In genomic region chr16:12652180-12652579, GRCm38 (mm10) we compare ENCODE assay signal across 25 mouse cellular contexts.
DNase-seq lines count a peak whose midpoint lies in the region; ATAC-seq and TF ChIP-seq lines count a peak whose summit lies in the region.
"Had no signal": no experiment of that assay in that cellular context is flagged by ENCODE, and none has a peak within 500 bp of the region (broad histone marks: within the 10 kb centered on the region; RNA-seq: fewer than 3 reads in every experiment).

No protein-coding gene starts in this region.

- no peaks in the 10 kb centered on the region for H3K27me3 ChIP-seq in kidney, postnatal 0 days (ENCODE audit: insufficient read depth, low read length)
- no peaks in the 10 kb centered on the region for H3K27me3 ChIP-seq in midbrain, postnatal 0 days (ENCODE audit: insufficient read depth, low read length)
- no peaks in the 10 kb centered on the region for H3K27me3 ChIP-seq in midbrain, embryonic 13.5 days
- H3K27me3 ChIP-seq in stomach, postnatal 0 days (ENCODE audit: control insufficient read depth, insufficient read depth, low read length): no peaks in the 10 kb centered on the region
- H3K27me3 ChIP-seq: embryonic facial prominence, embryonic 12.5 days; limb, embryonic 12.5 days; neural tube, embryonic 13.5 days had no signal

- H3K36me3 ChIP-seq in kidney, postnatal 0 days (ENCODE audit: insufficient read depth, low read length): no peaks in the 10 kb centered on the region
- no peaks in the 10 kb centered on the region for H3K36me3 ChIP-seq in midbrain, postnatal 0 days (ENCODE audit: insufficient read depth, low read length)
- no peaks in the 10 kb centered on the region for H3K36me3 ChIP-seq in midbrain, embryonic 13.5 days
- H3K36me3 ChIP-seq in ES-E14 (ENCODE audit: control insufficient read depth, insufficient read depth, low read length, poor library complexity, severe bottlenecking): no peaks in the 10 kb centered on the region
- H3K36me3 ChIP-seq in stomach, postnatal 0 days (ENCODE audit: control insufficient read depth, insufficient read depth, low read length): no peaks in the 10 kb centered on the region
- H3K36me3 ChIP-seq: embryonic facial prominence, embryonic 12.5 days; limb, embryonic 12.5 days; midbrain, embryonic 10.5 days; neural tube, embryonic 13.5 days had no signal

- H3K4me3 ChIP-seq in kidney, postnatal 0 days (replicated peaks; ENCODE audit: low read depth, low read length): no peak overlapping the region
- no peak overlapping the region for H3K4me3 ChIP-seq in midbrain, postnatal 0 days (ENCODE audit: low read depth, low read length)
- no peak overlapping the region for H3K4me3 ChIP-seq in midbrain, embryonic 13.5 days (replicated peaks)
- no peak overlapping the region for H3K4me3 ChIP-seq in ES-E14 (ENCODE audit: insufficient read depth in 1 of 2, low read depth in 1 of 2, low read length in 2 of 2, poor library complexity in 1 of 2, severe bottlenecking in 1 of 2)
- no peak overlapping the region for H3K4me3 ChIP-seq in stomach, postnatal 0 days (ENCODE audit: low read depth, low read length)
- H3K4me3 ChIP-seq: embryonic facial prominence, embryonic 12.5 days; limb, embryonic 12.5 days; midbrain, embryonic 10.5 days; myocyte; neural tube, embryonic 13.5 days had no signal

- no peak for TF ChIP-seq EP300 in stomach, postnatal 0 days (optimal IDR thresholded peaks at IDR 0.05)

- no peaks in the 10 kb centered on the region for H3K4me1 ChIP-seq in kidney, postnatal 0 days (replicated peaks; ENCODE audit: insufficient read depth, low read length)
- no peaks in the 10 kb centered on the region for H3K4me1 ChIP-seq in midbrain, postnatal 0 days (ENCODE audit: insufficient read depth, low read length)
- H3K4me1 ChIP-seq in midbrain, embryonic 13.5 days (replicated peaks): no peaks in the 10 kb centered on the region
- H3K4me1 ChIP-seq in ES-E14 (ENCODE audit: control insufficient read depth in 2 of 2, insufficient read depth in 2 of 2, low read length in 2 of 2, poor library complexity in 1 of 2): no peaks in the 10 kb centered on the region
- H3K4me1 ChIP-seq in stomach, postnatal 0 days (replicated peaks; ENCODE audit: control insufficient read depth, insufficient read depth): no peaks in the 10 kb centered on the region
- H3K4me1 ChIP-seq: embryonic facial prominence, embryonic 12.5 days; limb, embryonic 12.5 days; midbrain, embryonic 10.5 days; neural tube, embryonic 13.5 days had no signal

- H3K9me3 ChIP-seq in kidney, postnatal 0 days (replicated peaks; ENCODE audit: low read length): no peaks in the 10 kb centered on the region
- H3K9me3 ChIP-seq in midbrain, postnatal 0 days (ENCODE audit: low read length): no peaks in the 10 kb centered on the region
- no peaks in the 10 kb centered on the region for H3K9me3 ChIP-seq in midbrain, embryonic 13.5 days
- H3K9me3 ChIP-seq in ES-E14 (ENCODE audit: control insufficient read depth, insufficient read depth, low read depth, low read length): no peaks in the 10 kb centered on the region
- no peaks in the 10 kb centered on the region for H3K9me3 ChIP-seq in stomach, postnatal 0 days (ENCODE audit: control insufficient read depth, low read length)
- H3K9me3 ChIP-seq: embryonic facial prominence, embryonic 12.5 days; limb, embryonic 12.5 days; midbrain, embryonic 10.5 days; neural tube, embryonic 13.5 days had no signal

- TF ChIP-seq CTCF in kidney, postnatal 0 days (IDR thresholded peaks at IDR 0.05; ENCODE audit: low read depth): 0 out of 2 replicates have a peak, but pooled peaks have one; percentile 9
- TF ChIP-seq CTCF in midbrain, postnatal 0 days (IDR thresholded peaks at IDR 0.05): peak; percentile 14; the same call in 1 of the 2 replicates
- TF ChIP-seq CTCF in stomach, postnatal 0 days (IDR thresholded peaks at IDR 0.05; ENCODE audit: low read depth): 0 out of 2 replicates have a peak, but pooled peaks have one; percentile 2

- no peak for ATAC-seq in kidney, postnatal 0 days (replicated peaks; ENCODE audit: low FRiP score, low read depth)
- no peak for ATAC-seq in midbrain, postnatal 0 days (ENCODE audit: low FRiP score)
- no peak for ATAC-seq in midbrain, embryonic 13.5 days
- no peak for ATAC-seq in stomach, postnatal 0 days (ENCODE audit: low FRiP score, low TSS enrichment)
- ATAC-seq: forebrain, embryonic 14.5 days; hindbrain, embryonic 16.5 days; intestine, embryonic 16.5 days; liver, postnatal 0 days; midbrain, embryonic 16.5 days had no signal

- WGBS in kidney, postnatal 0 days: 78% methylated on average over 3 of the region's 3 CpGs
- 80% methylated on average over 3 of the region's 3 CpGs for WGBS in midbrain, postnatal 0 days
- 80% methylated on average over 3 of the region's 3 CpGs for WGBS in midbrain, embryonic 13.5 days
- 72% methylated on average over 3 of the region's 3 CpGs for WGBS in stomach, postnatal 0 days

- H3K4me2 ChIP-seq in kidney, postnatal 0 days (ENCODE audit: low read length): no peak overlapping the region
- no peak overlapping the region for H3K4me2 ChIP-seq in midbrain, postnatal 0 days (ENCODE audit: low read depth, low read length, poor library complexity, severe bottlenecking)
- H3K4me2 ChIP-seq in midbrain, embryonic 13.5 days (replicated peaks): no peak overlapping the region
- H3K4me2 ChIP-seq in stomach, postnatal 0 days (replicated peaks; ENCODE audit: low read depth): no peak overlapping the region
- H3K4me2 ChIP-seq: embryonic facial prominence, embryonic 12.5 days; limb, embryonic 12.5 days; neural tube, embryonic 13.5 days had no signal

- in situ Hi-C loops in ES-E14 (cut with MboI; ENCODE audit: low sequenced_read_pairs in 2 of 2, unreplicated experiment in 2 of 2): no loop called here

- no peak overlapping the region for H3K27ac ChIP-seq in kidney, postnatal 0 days
- H3K27ac ChIP-seq in midbrain, postnatal 0 days (ENCODE audit: low read depth, low read length): no peak overlapping the region
- no peak overlapping the region for H3K27ac ChIP-seq in midbrain, embryonic 13.5 days
- no peak overlapping the region for H3K27ac ChIP-seq in ES-E14 (ENCODE audit: insufficient read depth, low read depth, low read length, poor library complexity, severe bottlenecking)
- no peak overlapping the region for H3K27ac ChIP-seq in stomach, postnatal 0 days (replicated peaks)
- H3K27ac ChIP-seq: embryonic facial prominence, embryonic 12.5 days; limb, embryonic 12.5 days; midbrain, embryonic 10.5 days; neural tube, embryonic 13.5 days had no signal

- DNase-seq in kidney, postnatal 0 days (ENCODE audit: low spot score): no peak
- DNase-seq in kidney, postnatal 4 days: no peak
- no peak for DNase-seq in midbrain, postnatal 0 days (ENCODE audit: low spot score)
- no peak for DNase-seq in ES-E14 (ENCODE audit: low read depth, low spot score)
- no peak for DNase-seq in stomach, postnatal 0 days (ENCODE audit: low spot score)
- no peak for DNase-seq in urinary bladder, postnatal 25 days (ENCODE audit: low spot score)
- DNase-seq in layer of hippocampus, postnatal 10 days (ENCODE audit: low spot score in 2 of 2): no peak
- DNase-seq: adrenal gland, postnatal 10 days; cerebellum, adult 8-10 months; cerebellum, postnatal 25 days; gastrocnemius, postnatal 25 days; heart, postnatal 14 days; kidney, adult 9 months; kidney, postnatal 14 days; liver, postnatal 0 days had no signal

- no peak overlapping the region for H3K9ac ChIP-seq in kidney, postnatal 0 days (ENCODE audit: low read depth, low read length)
- no peak overlapping the region for H3K9ac ChIP-seq in midbrain, postnatal 0 days (replicated peaks; ENCODE audit: low read length, poor library complexity, severe bottlenecking)
- H3K9ac ChIP-seq in midbrain, embryonic 13.5 days (replicated peaks): no peak overlapping the region
- H3K9ac ChIP-seq in ES-E14 (ENCODE audit: insufficient read depth, low read depth, low read length, poor library complexity, severe bottlenecking): no peak overlapping the region
- H3K9ac ChIP-seq in stomach, postnatal 0 days (ENCODE audit: low read length): no peak overlapping the region
- H3K9ac ChIP-seq: embryonic facial prominence, embryonic 12.5 days; limb, embryonic 12.5 days; liver, postnatal 0 days; neural tube, embryonic 13.5 days had no signal

TF ChIP-seq in ES-E14, 5 proteins besides CTCF, POLR2A, EP300 and RAD21:
- TF ChIP-seq CHD2 (IDR thresholded peaks at IDR 0.05; ENCODE audit: low read depth, low read length): no peak
- no peak for TF ChIP-seq MAFK (IDR thresholded peaks at IDR 0.05; ENCODE audit: insufficient read depth, low read depth, low read length)
- 0 out of 2 replicates have a peak, but pooled peaks have one; percentile 2 for TF ChIP-seq ZC3H11A (IDR thresholded peaks at IDR 0.05; ENCODE audit: borderline replicate concordance, low read depth, low read length)
